In genomic region chr6:144042936-144043335, GRCm38 (mm10) we compare ENCODE assay signal across 13 mouse cellular contexts.
DNase-seq lines count a peak whose midpoint lies in the region; ATAC-seq and TF ChIP-seq lines count a peak whose summit lies in the region.
"Had no signal": no experiment of that assay in that cellular context is flagged by ENCODE, and none has a peak within 500 bp of the region (broad histone marks: within the 10 kb centered on the region; RNA-seq: fewer than 3 reads in every experiment).

No protein-coding gene starts in this region.

- H3K36me3 ChIP-seq in hindbrain, embryonic 10.5 days, result no peaks in the 10 kb centered on the region
- H3K36me3 ChIP-seq in hindbrain, embryonic 14.5 days (replicated peaks; ENCODE audit: control insufficient read depth, insufficient read depth), result no peaks in the 10 kb centered on the region
- no peaks in the 10 kb centered on the region for H3K36me3 ChIP-seq in limb, embryonic 13.5 days
- no peaks in the 10 kb centered on the region for H3K36me3 ChIP-seq in intestine, postnatal 0 days (ENCODE audit: control insufficient read depth, insufficient read depth)
- H3K36me3 ChIP-seq: heart, embryonic 10.5 days; intestine, embryonic 15.5 days had no signal

- no peaks in the 10 kb centered on the region for H3K27me3 ChIP-seq in hindbrain, embryonic 10.5 days (ENCODE audit: insufficient read depth, poor library complexity, severe bottlenecking)
- H3K27me3 ChIP-seq in hindbrain, embryonic 14.5 days (ENCODE audit: control insufficient read depth, insufficient read depth, low read length), result no peaks in the 10 kb centered on the region
- H3K27me3 ChIP-seq in limb, embryonic 13.5 days, result no peaks in the 10 kb centered on the region
- H3K27me3 ChIP-seq in intestine, postnatal 0 days (replicated peaks; ENCODE audit: control insufficient read depth, insufficient read depth, low read length), result no peaks in the 10 kb centered on the region
- H3K27me3 ChIP-seq: intestine, embryonic 15.5 days had no signal

- TF ChIP-seq CTCF in intestine, postnatal 0 days (IDR thresholded peaks at IDR 0.05; ENCODE audit: low read depth), result no peak

- 21% methylated on average over 5 of the region's 5 CpGs for WGBS in hindbrain, embryonic 10.5 days
- 15% methylated on average over 5 of the region's 5 CpGs for WGBS in hindbrain, embryonic 14.5 days
- 40% methylated on average over 5 of the region's 5 CpGs for WGBS in limb, embryonic 13.5 days
- 50% methylated on average over 5 of the region's 5 CpGs for WGBS in intestine, postnatal 0 days

- no peak overlapping the region for H3K4me3 ChIP-seq in hindbrain, embryonic 10.5 days
- no peak overlapping the region for H3K4me3 ChIP-seq in hindbrain, embryonic 14.5 days (replicated peaks; ENCODE audit: low read length)
- no peak overlapping the region for H3K4me3 ChIP-seq in limb, embryonic 13.5 days
- no peak overlapping the region for H3K4me3 ChIP-seq in intestine, postnatal 0 days (ENCODE audit: low read depth, low read length)
- H3K4me3 ChIP-seq: heart, embryonic 10.5 days; intestine, embryonic 15.5 days had no signal

- no peak overlapping the region for H3K9ac ChIP-seq in hindbrain, embryonic 14.5 days
- H3K9ac ChIP-seq in limb, embryonic 13.5 days, result no peak overlapping the region; the same call in 1 of the 2 replicates
- no peak overlapping the region for H3K9ac ChIP-seq in intestine, postnatal 0 days (ENCODE audit: low read depth, low read length)
- H3K9ac ChIP-seq: intestine, embryonic 15.5 days had no signal

- peak; percentile 33 for DNase-seq in hindbrain, embryonic 10.5 days (ENCODE audit: low spot score)
- DNase-seq in hindbrain, embryonic 14.5 days (ENCODE audit: low spot score), result no peak
- peak; percentile 6 for DNase-seq in urinary bladder, postnatal 14 days (ENCODE audit: low spot score)
- DNase-seq in urinary bladder, adult 2 months (ENCODE audit: low spot score), result no peak
- DNase-seq in layer of hippocampus, postnatal 14 days (ENCODE audit: low spot score in 2 of 2), result no peak
- no peak for DNase-seq in adrenal gland, adult 8-10 months
- DNase-seq: cerebellum, postnatal 14 days had no signal

- ATAC-seq in hindbrain, embryonic 14.5 days (ENCODE audit: low FRiP score), result no peak
- no peak for ATAC-seq in limb, embryonic 13.5 days (ENCODE audit: low FRiP score, low read depth)
- no peak for ATAC-seq in intestine, postnatal 0 days
- ATAC-seq: CD4-positive, CD25-positive, alpha-beta regulatory T cell, adult 4 months had no signal

- peaks cover 54% of the 10 kb centered on the region for H3K4me1 ChIP-seq in hindbrain, embryonic 10.5 days (replicated peaks)
- peaks cover 27% of the 10 kb centered on the region; the same call in 1 of the 2 replicates for H3K4me1 ChIP-seq in hindbrain, embryonic 14.5 days (replicated peaks; ENCODE audit: control insufficient read depth, insufficient read depth, low read length)
- peaks cover 67% of the 10 kb centered on the region for H3K4me1 ChIP-seq in limb, embryonic 13.5 days
- no peaks in the 10 kb centered on the region for H3K4me1 ChIP-seq in intestine, postnatal 0 days (replicated peaks; ENCODE audit: control insufficient read depth, insufficient read depth, low read length)

- no peak overlapping the region for H3K4me2 ChIP-seq in hindbrain, embryonic 14.5 days (replicated peaks)
- no peak overlapping the region for H3K4me2 ChIP-seq in limb, embryonic 13.5 days (replicated peaks)
- H3K4me2 ChIP-seq in intestine, postnatal 0 days (replicated peaks; ENCODE audit: low read depth), result no peak overlapping the region
- H3K4me2 ChIP-seq: intestine, embryonic 15.5 days; liver, embryonic 11.5 days had no signal

- no peaks in the 10 kb centered on the region for H3K9me3 ChIP-seq in hindbrain, embryonic 10.5 days
- H3K9me3 ChIP-seq in hindbrain, embryonic 14.5 days (ENCODE audit: control insufficient read depth, low read length), result no peaks in the 10 kb centered on the region
- no peaks in the 10 kb centered on the region for H3K9me3 ChIP-seq in limb, embryonic 13.5 days
- H3K9me3 ChIP-seq in intestine, postnatal 0 days (ENCODE audit: control insufficient read depth), result no peaks in the 10 kb centered on the region
- H3K9me3 ChIP-seq: heart, embryonic 10.5 days; intestine, embryonic 15.5 days had no signal

- peak overlapping the region; percentile 8 for H3K27ac ChIP-seq in hindbrain, embryonic 10.5 days
- no peak overlapping the region for H3K27ac ChIP-seq in hindbrain, embryonic 14.5 days
- H3K27ac ChIP-seq in limb, embryonic 13.5 days, result peak overlapping the region; percentile 80
- H3K27ac ChIP-seq in intestine, postnatal 0 days (ENCODE audit: low read depth, low read length), result no peak overlapping the region
- H3K27ac ChIP-seq: heart, embryonic 10.5 days had no signal

Comparison
In these comparisons a context has a peak if more than half of its experiments do, and no peak if none do; other contexts are left out.
1. DNase-seq: peak in hindbrain, embryonic 10.5 days (single experiment) and urinary bladder, postnatal 14 days (single experiment); none in hindbrain, embryonic 14.5 days (single experiment), urinary bladder, adult 2 months (single experiment), layer of hippocampus, postnatal 14 days (0 of 2) and adrenal gland, adult 8-10 months (single experiment).
2. H3K27ac ChIP-seq: peak in hindbrain, embryonic 10.5 days (single experiment) and limb, embryonic 13.5 days (single experiment); none in hindbrain, embryonic 14.5 days (single experiment) and intestine, postnatal 0 days (single experiment).